Mouse (Mus musculus) lung, adult 2 months (tissue): ENCODE results near the gene Ubox5.

Experiments used
- CTCF ChIP-seq: fragments of 200-500 bp; IDR thresholded peaks from 2 replicates; pipeline ENCODE4 v1.5.1; 2011; ENCODE audit warnings: mild to moderate bottlenecking, low read length, control low read depth; ENCODE audit not compliant: insufficient read depth
- POLR2A ChIP-seq: fragments of 200-500 bp; IDR thresholded peaks from 2 replicates; pipeline ENCODE4 v1.6.1; 2011; ENCODE audit warnings: low read depth, mild to moderate bottlenecking, control low read depth, low read length, borderline replicate concordance; ENCODE audit errors: extremely low read depth

DNA sequence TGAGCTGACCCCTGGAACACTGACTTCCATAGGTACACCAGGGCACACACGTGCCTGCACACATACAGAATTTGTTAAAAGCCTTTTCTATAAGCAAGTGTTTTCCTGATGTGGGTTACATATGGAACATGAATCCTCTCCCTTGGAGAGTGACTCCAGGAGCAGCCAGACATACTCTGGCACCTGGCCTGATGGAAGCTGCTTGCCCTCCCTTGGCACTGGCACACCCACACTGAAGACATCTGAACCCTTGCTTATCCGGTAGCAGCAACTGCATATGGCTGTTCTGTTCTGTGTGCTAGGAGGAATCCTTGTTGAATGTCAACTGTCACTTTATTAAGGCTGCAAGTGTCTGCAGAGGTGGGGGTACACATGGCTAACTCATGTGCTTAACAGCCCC lies 38.8 kb downstream of the Ubox5 start:
- TF ChIP-seq CTCF (no peak), POLR2A (no peak)
